Mouse (Mus musculus): ENCODE measurements around the gene Serpina3m. TPM values are rescaled to one million over a fixed set of nuclear protein-coding genes. Genes with fewer than 3 reads are reported as not detected.

The Serpina3m gene
- polyA plus RNA-seq (2015; fragmentation: Nextera tagmentation; extraction: Ambion mirVana): 0.94 and 2.6 TPM in 2 replicates

DNA sequence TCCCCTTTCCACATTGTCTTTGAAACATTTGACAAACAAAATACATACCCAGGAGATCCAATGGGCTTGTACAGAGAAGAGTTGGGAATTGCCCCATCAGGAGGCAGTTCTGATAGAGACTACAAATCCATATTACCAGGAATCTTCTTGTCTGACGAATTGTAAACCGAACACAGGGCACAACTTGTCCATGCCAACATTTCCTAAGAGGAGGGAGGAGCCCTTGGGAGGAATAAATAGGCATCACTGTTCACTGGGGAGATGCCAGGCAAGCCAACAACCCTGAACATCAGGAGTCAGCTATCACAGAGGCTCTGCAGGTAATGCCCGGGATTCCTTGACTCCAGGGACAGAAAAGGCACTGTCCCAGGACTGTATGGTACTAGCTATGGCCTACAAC, at the start of gene Serpina3m, which contains the start of gene Serpina3k:
TSS of gene Serpina3m (plus strand) at position 261 of the 400 bp plus-strand sequence.
TSS of gene Serpina3k (plus strand) at position 261 of the 400 bp plus-strand sequence.

DNA sequence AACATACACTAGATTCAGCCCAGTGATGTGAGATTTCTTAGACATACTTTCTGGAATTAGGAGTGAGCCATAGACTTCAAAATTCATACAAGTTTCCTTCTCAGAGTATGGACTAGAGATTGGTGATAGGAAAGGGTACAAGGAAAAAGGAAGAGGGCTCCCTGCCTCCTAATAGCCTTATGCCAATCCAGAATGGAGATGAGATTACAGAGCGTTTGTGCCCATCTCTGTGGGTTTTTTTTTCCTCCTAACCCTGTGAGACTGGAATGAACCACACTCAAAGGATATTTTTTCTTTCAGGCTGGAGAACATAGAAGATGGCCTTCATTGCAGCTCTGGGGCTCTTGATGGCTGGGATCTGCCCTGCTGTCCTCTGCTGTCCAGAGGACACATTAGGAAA, 24.0 kb upstream of the Serpina3m start, which contains the start of gene Serpina3j:
TSS of gene Serpina3j (plus strand) at position 301 of the 400 bp plus-strand sequence.

DNA sequence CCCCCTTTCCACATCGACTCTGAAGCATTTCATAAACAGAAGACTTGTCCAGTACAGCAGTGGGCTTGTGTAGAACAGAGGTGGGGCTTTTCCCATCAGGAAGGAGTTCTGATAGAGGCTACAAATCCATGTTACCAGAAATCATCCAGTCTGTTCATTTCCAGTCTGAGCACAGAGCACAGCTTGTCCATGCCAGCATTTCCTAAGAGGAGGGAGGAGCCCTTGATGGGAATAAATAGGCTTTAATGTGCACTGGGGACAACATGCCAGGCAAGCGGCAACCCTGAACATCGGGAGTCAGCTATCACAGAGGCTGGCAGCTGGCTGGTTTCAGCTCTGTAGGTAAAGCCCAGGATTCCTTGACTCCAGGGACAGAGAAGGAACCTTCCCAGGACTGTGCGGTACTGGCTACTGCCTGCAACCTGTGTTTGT, 68.2 kb downstream of the Serpina3m start, which contains the start of gene Serpina3n:
TSS of gene Serpina3n (plus strand) at position 276 of the 432 bp plus-strand sequence.

Other genes starting within 250 kb of the Serpina3m start
- not detected in 2 replicates for gene Serpina5, start 237.4 kb upstream of the Serpina3m start, polyA plus RNA-seq (2015; fragmentation: Nextera tagmentation; extraction: Ambion mirVana)
- not detected in 2 replicates for gene Serpina3a, start 225.8 kb upstream of the Serpina3m start, polyA plus RNA-seq (2015; fragmentation: Nextera tagmentation; extraction: Ambion mirVana)
- not detected in 2 replicates for gene Serpina3b, start 210.5 kb upstream of the Serpina3m start, polyA plus RNA-seq (2015; fragmentation: Nextera tagmentation; extraction: Ambion mirVana)
- gene Serpina3c, start 184.6 kb upstream of the Serpina3m start, polyA plus RNA-seq (2015; fragmentation: Nextera tagmentation; extraction: Ambion mirVana): 1.2 and 1.8 TPM in 2 replicates
- 0.08 and 0.18 TPM in 2 replicates for gene Serpina3f, start 123.9 kb upstream of the Serpina3m start, polyA plus RNA-seq (2015; fragmentation: Nextera tagmentation; extraction: Ambion mirVana)
- gene Serpina3g, start 102.2 kb upstream of the Serpina3m start, polyA plus RNA-seq (2015; fragmentation: Nextera tagmentation; extraction: Ambion mirVana): 27.3 and 28.6 TPM in 2 replicates
- 0.23 and 0.39 TPM in 2 replicates for gene Serpina3i, start 75.4 kb upstream of the Serpina3m start, polyA plus RNA-seq (2015; fragmentation: Nextera tagmentation; extraction: Ambion mirVana)
- 0.06 TPM in 1 of 2 replicates, not detected in the other for gene Serpina3j, start 23.9 kb upstream of the Serpina3m start, polyA plus RNA-seq (2015; fragmentation: Nextera tagmentation; extraction: Ambion mirVana)
- gene Serpina3k, start within 50 bp of the Serpina3m start, polyA plus RNA-seq (2015; fragmentation: Nextera tagmentation; extraction: Ambion mirVana): 0.13 and 0.39 TPM in 2 replicates
- gene Serpina3n, start 68.2 kb downstream of the Serpina3m start, polyA plus RNA-seq (2015; fragmentation: Nextera tagmentation; extraction: Ambion mirVana): 40.7 and 68.0 TPM in 2 replicates
- not detected in 2 replicates for gene Gsc, start 134.8 kb downstream of the Serpina3m start, polyA plus RNA-seq (2015; fragmentation: Nextera tagmentation; extraction: Ambion mirVana)